18 mouse cellular contexts compared by ENCODE assay signal in genomic region chr7:102102241-102102640, GRCm38 (mm10). TPM values are rescaled to one million over a fixed set of nuclear protein-coding genes. Genes with fewer than 3 reads are reported as not detected.
A peak's percentile ranks its signal among the peaks of the same experiment; 100 is the strongest.
DNase-seq lines count a peak whose midpoint lies in the region; ATAC-seq lines count a peak whose summit lies in the region.
"Had no signal": no experiment of that assay in that cellular context is flagged by ENCODE, and none has a peak within 500 bp of the region (broad histone marks: within the 10 kb centered on the region; RNA-seq: fewer than 3 reads in every experiment).

No protein-coding gene starts in this region.

- H3K4me2 ChIP-seq in hindbrain, embryonic 16.5 days (ENCODE audit: low read length): no peak overlapping the region
- no peak overlapping the region for H3K4me2 ChIP-seq in midbrain, embryonic 14.5 days (ENCODE audit: low read length)
- H3K4me2 ChIP-seq in midbrain, embryonic 15.5 days: no peak overlapping the region
- H3K4me2 ChIP-seq: embryonic facial prominence, embryonic 13.5 days; midbrain, embryonic 12.5 days had no signal

- no peak overlapping the region for H3K9ac ChIP-seq in hindbrain, embryonic 16.5 days (ENCODE audit: low read depth, low read length)
- no peak overlapping the region for H3K9ac ChIP-seq in midbrain, embryonic 14.5 days (replicated peaks; ENCODE audit: low read length)
- no peak overlapping the region for H3K9ac ChIP-seq in midbrain, embryonic 15.5 days
- H3K9ac ChIP-seq: embryonic facial prominence, embryonic 13.5 days; midbrain, embryonic 12.5 days had no signal

- WGBS in hindbrain, embryonic 10.5 days: 50% methylated on average over 8 of the region's 8 CpGs
- 48% methylated on average over 8 of the region's 8 CpGs for WGBS in hindbrain, embryonic 16.5 days
- 33% methylated on average over 8 of the region's 8 CpGs for WGBS in midbrain, embryonic 14.5 days
- WGBS in midbrain, embryonic 15.5 days: 41% methylated on average over 8 of the region's 8 CpGs
- WGBS in forebrain, embryonic 10.5 days: 51% methylated on average over 8 of the region's 8 CpGs

- peaks cover 11% of the 10 kb centered on the region for H3K27me3 ChIP-seq in hindbrain, embryonic 10.5 days (ENCODE audit: insufficient read depth, poor library complexity, severe bottlenecking)
- no peaks in the 10 kb centered on the region for H3K27me3 ChIP-seq in hindbrain, embryonic 16.5 days (replicated peaks; ENCODE audit: control insufficient read depth, insufficient read depth, low read length)
- no peaks in the 10 kb centered on the region for H3K27me3 ChIP-seq in midbrain, embryonic 14.5 days (ENCODE audit: control insufficient read depth, insufficient read depth, low read length)
- H3K27me3 ChIP-seq in midbrain, embryonic 15.5 days (replicated peaks): no peaks in the 10 kb centered on the region
- peaks cover 34% of the 10 kb centered on the region for H3K27me3 ChIP-seq in forebrain, embryonic 10.5 days (ENCODE audit: poor library complexity, severe bottlenecking)
- H3K27me3 ChIP-seq: embryonic facial prominence, embryonic 13.5 days had no signal

- no peak for ATAC-seq in hindbrain, embryonic 16.5 days
- ATAC-seq in midbrain, embryonic 14.5 days (ENCODE audit: low FRiP score, low TSS enrichment): no peak
- ATAC-seq in midbrain, embryonic 15.5 days (replicated peaks): no peak
- ATAC-seq: intestine, postnatal 0 days had no signal

- no peak overlapping the region for H3K4me3 ChIP-seq in hindbrain, embryonic 10.5 days
- H3K4me3 ChIP-seq in hindbrain, embryonic 16.5 days (ENCODE audit: low read length): no peak overlapping the region
- no peak overlapping the region for H3K4me3 ChIP-seq in midbrain, embryonic 14.5 days (replicated peaks; ENCODE audit: low read depth, low read length)
- no peak overlapping the region for H3K4me3 ChIP-seq in midbrain, embryonic 15.5 days
- no peak overlapping the region for H3K4me3 ChIP-seq in forebrain, embryonic 10.5 days
- H3K4me3 ChIP-seq: embryonic facial prominence, embryonic 13.5 days; midbrain, embryonic 12.5 days had no signal

- H3K36me3 ChIP-seq in hindbrain, embryonic 10.5 days: no peaks in the 10 kb centered on the region
- H3K36me3 ChIP-seq in hindbrain, embryonic 16.5 days (ENCODE audit: control insufficient read depth, insufficient read depth, low read length): no peaks in the 10 kb centered on the region
- H3K36me3 ChIP-seq in midbrain, embryonic 14.5 days (ENCODE audit: control insufficient read depth, insufficient read depth, low read length): no peaks in the 10 kb centered on the region
- no peaks in the 10 kb centered on the region for H3K36me3 ChIP-seq in midbrain, embryonic 15.5 days (replicated peaks)
- H3K36me3 ChIP-seq in forebrain, embryonic 10.5 days (replicated peaks): no peaks in the 10 kb centered on the region
- H3K36me3 ChIP-seq: embryonic facial prominence, embryonic 13.5 days; midbrain, embryonic 12.5 days had no signal

- no peak for DNase-seq in hindbrain, embryonic 10.5 days (ENCODE audit: low spot score)
- peak; percentile 6 for DNase-seq in midbrain, embryonic 14.5 days
- DNase-seq in embryo, embryonic 9.5 days (ENCODE audit: extremely low spot score): peak; percentile 22
- no peak for DNase-seq in adrenal gland, postnatal 4 days (ENCODE audit: low spot score in 2 of 2)
- no peak for DNase-seq in forebrain, embryonic 10.5 days (ENCODE audit: extremely low spot score, low spot score)
- DNase-seq: adrenal gland, postnatal 25 days; kidney, postnatal 10 days; liver; lung, postnatal 14 days; thymus, adult 18-20 months had no signal

- peak overlapping the region; percentile 70 for H3K27ac ChIP-seq in hindbrain, embryonic 10.5 days
- H3K27ac ChIP-seq in hindbrain, embryonic 16.5 days (ENCODE audit: low read depth, low read length): no peak overlapping the region
- no peak overlapping the region for H3K27ac ChIP-seq in midbrain, embryonic 14.5 days (replicated peaks; ENCODE audit: low read depth, low read length)
- no peak overlapping the region for H3K27ac ChIP-seq in midbrain, embryonic 15.5 days
- H3K27ac ChIP-seq in forebrain, embryonic 10.5 days: no peak overlapping the region
- H3K27ac ChIP-seq: embryonic facial prominence, embryonic 13.5 days; midbrain, embryonic 12.5 days had no signal

- peaks cover 56% of the 10 kb centered on the region for H3K4me1 ChIP-seq in hindbrain, embryonic 10.5 days (replicated peaks)
- H3K4me1 ChIP-seq in hindbrain, embryonic 16.5 days (ENCODE audit: control insufficient read depth, insufficient read depth, low read depth, low read length): no peaks in the 10 kb centered on the region; the same call in none of the 2 replicates
- peaks cover 9% of the 10 kb centered on the region for H3K4me1 ChIP-seq in midbrain, embryonic 14.5 days (ENCODE audit: control insufficient read depth, insufficient read depth, low read length)
- peaks cover 15% of the 10 kb centered on the region for H3K4me1 ChIP-seq in midbrain, embryonic 15.5 days
- H3K4me1 ChIP-seq in forebrain, embryonic 10.5 days: peaks cover 54% of the 10 kb centered on the region

- H3K9me3 ChIP-seq in hindbrain, embryonic 10.5 days: no peaks in the 10 kb centered on the region
- no peaks in the 10 kb centered on the region for H3K9me3 ChIP-seq in hindbrain, embryonic 16.5 days (ENCODE audit: control insufficient read depth, low read length)
- H3K9me3 ChIP-seq in midbrain, embryonic 14.5 days (ENCODE audit: control insufficient read depth, low read length): no peaks in the 10 kb centered on the region
- no peaks in the 10 kb centered on the region for H3K9me3 ChIP-seq in midbrain, embryonic 15.5 days
- no peaks in the 10 kb centered on the region for H3K9me3 ChIP-seq in forebrain, embryonic 10.5 days
- H3K9me3 ChIP-seq: embryonic facial prominence, embryonic 13.5 days; midbrain, embryonic 12.5 days had no signal

RNA-seq across cellular contexts. Expression of gene Art1, which starts 0.7 kb away (rescaled TPM):
- polyA plus RNA-seq in hindbrain, embryonic 10.5 days (2016; fragmentation: Nextera tagmentation; extraction: Ambion mirVana): 0.78 and 1.7 TPM in 2 replicates
- 0.19 and 1.4 TPM in 2 replicates for polyA plus RNA-seq in hindbrain, embryonic 16.5 days (2015; fragmentation: Nextera tagmentation; extraction: Ambion mirVana)
- 0.39 TPM in 1 of 2 replicates, not detected in the other for polyA plus RNA-seq in midbrain, embryonic 14.5 days (2014; fragmentation: Nextera tagmentation; extraction: Ambion mirVana)
- 0.36 and 0.37 TPM in 2 replicates for polyA plus RNA-seq in midbrain, embryonic 15.5 days (2015; fragmentation: Nextera tagmentation; extraction: Ambion mirVana)
- total RNA-seq in adrenal gland, postnatal 4 days (2021): 1 to 10 TPM; 2.0 to 7.7 TPM
- polyA plus RNA-seq in forebrain, embryonic 10.5 days (2016; fragmentation: Nextera tagmentation; extraction: Ambion mirVana): 0.57 and 1.3 TPM in 2 replicates
- total RNA-seq: adrenal gland, postnatal 25 days had no signal
- polyA plus RNA-seq: intestine, postnatal 0 days had no signal

RNA-seq across cellular contexts. Expression of gene Art5, which starts 7.0 kb away (rescaled TPM):
- polyA plus RNA-seq in hindbrain, embryonic 10.5 days (2016; fragmentation: Nextera tagmentation; extraction: Ambion mirVana): 2.7 and 5.7 TPM in 2 replicates
- 0.23 and 0.35 TPM in 2 replicates for polyA plus RNA-seq in hindbrain, embryonic 16.5 days (2015; fragmentation: Nextera tagmentation; extraction: Ambion mirVana)
- 0.19 and 0.24 TPM in 2 replicates for polyA plus RNA-seq in midbrain, embryonic 14.5 days (2014; fragmentation: Nextera tagmentation; extraction: Ambion mirVana)
- 0.34 and 0.65 TPM in 2 replicates for polyA plus RNA-seq in midbrain, embryonic 15.5 days (2015; fragmentation: Nextera tagmentation; extraction: Ambion mirVana)
- under 1 TPM; 0.45 to 0.93 TPM for total RNA-seq in adrenal gland, postnatal 4 days (2021)
- polyA plus RNA-seq in forebrain, embryonic 10.5 days (2016; fragmentation: Nextera tagmentation; extraction: Ambion mirVana): 2.9 and 3.2 TPM in 2 replicates
- total RNA-seq: adrenal gland, postnatal 25 days had no signal

RNA-seq across cellular contexts. Expression of gene Chrna10, which starts 14.4 kb away (rescaled TPM):
- not detected in 2 replicates for polyA plus RNA-seq in hindbrain, embryonic 10.5 days (2016; fragmentation: Nextera tagmentation; extraction: Ambion mirVana)
- polyA plus RNA-seq in hindbrain, embryonic 16.5 days (2015; fragmentation: Nextera tagmentation; extraction: Ambion mirVana): not detected in 2 replicates
- polyA plus RNA-seq in midbrain, embryonic 14.5 days (2014; fragmentation: Nextera tagmentation; extraction: Ambion mirVana): not detected in 2 replicates
- polyA plus RNA-seq in midbrain, embryonic 15.5 days (2015; fragmentation: Nextera tagmentation; extraction: Ambion mirVana): not detected in 2 replicates
- total RNA-seq in adrenal gland, postnatal 4 days (2021): not detected
- polyA plus RNA-seq in forebrain, embryonic 10.5 days (2016; fragmentation: Nextera tagmentation; extraction: Ambion mirVana): not detected in 2 replicates
- total RNA-seq: adrenal gland, postnatal 25 days; heart, postnatal 36 days had no signal
- polyA plus RNA-seq: embryonic facial prominence, embryonic 13.5 days; intestine, postnatal 0 days; midbrain, embryonic 12.5 days; neural tube, embryonic 11.5 days had no signal

RNA-seq across cellular contexts. Expression of gene Trpc2, which starts 19.3 kb away (rescaled TPM):
- polyA plus RNA-seq in hindbrain, embryonic 10.5 days (2016; fragmentation: Nextera tagmentation; extraction: Ambion mirVana): not detected in 2 replicates
- not detected in 2 replicates for polyA plus RNA-seq in hindbrain, embryonic 16.5 days (2015; fragmentation: Nextera tagmentation; extraction: Ambion mirVana)
- polyA plus RNA-seq in midbrain, embryonic 14.5 days (2014; fragmentation: Nextera tagmentation; extraction: Ambion mirVana): 0.16 TPM in 1 of 2 replicates, not detected in the other
- not detected in 2 replicates for polyA plus RNA-seq in midbrain, embryonic 15.5 days (2015; fragmentation: Nextera tagmentation; extraction: Ambion mirVana)
- total RNA-seq in adrenal gland, postnatal 4 days (2021): under 1 TPM; 0.17 to 0.28 TPM
- polyA plus RNA-seq in forebrain, embryonic 10.5 days (2016; fragmentation: Nextera tagmentation; extraction: Ambion mirVana): not detected in 2 replicates
- total RNA-seq: adrenal gland, postnatal 25 days had no signal
- polyA plus RNA-seq: embryonic facial prominence, embryonic 13.5 days; gonadal fat pad, adult 2 months; midbrain, embryonic 12.5 days; neural tube, embryonic 11.5 days had no signal

RNA-seq across cellular contexts. Expression of gene Xntrpc, which starts 36.7 kb away (rescaled TPM):
- polyA plus RNA-seq in hindbrain, embryonic 10.5 days (2016; fragmentation: Nextera tagmentation; extraction: Ambion mirVana): 2.0 and 2.2 TPM in 2 replicates
- 0.63 and 1.3 TPM in 2 replicates for polyA plus RNA-seq in hindbrain, embryonic 16.5 days (2015; fragmentation: Nextera tagmentation; extraction: Ambion mirVana)
- polyA plus RNA-seq in midbrain, embryonic 14.5 days (2014; fragmentation: Nextera tagmentation; extraction: Ambion mirVana): 1.3 and 1.5 TPM in 2 replicates
- 1.00 and 1.3 TPM in 2 replicates for polyA plus RNA-seq in midbrain, embryonic 15.5 days (2015; fragmentation: Nextera tagmentation; extraction: Ambion mirVana)
- 1 to 10 TPM; 2.1 to 2.4 TPM for total RNA-seq in adrenal gland, postnatal 4 days (2021)
- polyA plus RNA-seq in forebrain, embryonic 10.5 days (2016; fragmentation: Nextera tagmentation; extraction: Ambion mirVana): 1.9 TPM in 2 replicates
- polyA plus RNA-seq: intestine, postnatal 0 days had no signal

Comparison
In these comparisons a context has a peak if more than half of its experiments do, and no peak if none do; other contexts are left out.
1. DNase-seq: peak in midbrain, embryonic 14.5 days (single experiment) and embryo, embryonic 9.5 days (single experiment); none in hindbrain, embryonic 10.5 days (single experiment), adrenal gland, postnatal 4 days (0 of 2) and forebrain, embryonic 10.5 days (single experiment).